Mouse (Mus musculus): Measurements from ENCODE around the gene Mfng. TPM values are rescaled to one million over a fixed set of nuclear protein-coding genes. Genes with fewer than 3 reads are reported as not detected.

Mfng gene
- total RNA-seq (2015) = 13.3 and 13.6 TPM in 2 replicates
- 10.0 and 10.5 TPM in 2 replicates for total RNA-seq (2017)

DNA sequence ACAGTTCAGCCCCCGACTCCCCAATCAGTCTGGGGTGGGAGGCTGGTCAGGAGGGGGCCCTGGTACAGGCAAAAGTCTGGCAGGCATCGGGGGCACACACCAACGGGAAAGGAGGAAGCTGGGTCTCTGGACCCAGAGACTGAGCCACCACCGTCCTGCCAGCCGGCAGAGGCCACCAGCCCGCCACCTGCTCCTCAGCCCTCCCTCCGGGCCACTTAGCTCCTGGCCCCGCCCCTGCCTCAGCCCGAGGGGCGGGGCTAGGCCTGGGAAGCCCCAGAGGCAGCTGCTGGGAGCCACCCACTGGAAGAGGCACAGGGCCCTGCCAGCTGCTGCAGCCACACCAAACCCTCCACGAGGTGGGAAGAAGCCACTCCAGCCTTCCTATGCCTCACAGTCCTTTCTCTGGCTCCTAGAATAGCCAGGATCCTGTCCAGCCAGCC, at the start of gene Mfng:
TSS of gene Mfng (minus strand) at position 186 of the 440 bp plus-strand sequence.
- ATAC-seq (replicated peaks; ENCODE audit: poor library complexity) = peak; percentile 89

DNA sequence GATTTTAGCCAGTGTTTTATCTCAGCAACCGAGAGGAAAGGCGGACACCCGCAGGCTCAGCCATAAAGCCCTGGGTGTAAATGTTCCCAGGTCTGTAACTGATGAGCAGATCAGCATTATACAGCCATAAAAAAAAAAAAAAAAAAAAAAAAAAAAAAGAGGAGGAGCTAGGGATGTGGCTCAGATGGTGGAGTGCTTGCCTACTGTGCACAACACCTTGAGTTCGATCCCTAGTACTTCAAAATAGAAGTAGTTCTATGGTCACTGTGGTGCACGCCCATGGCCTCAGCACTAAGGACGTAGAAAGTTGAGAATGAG, 42.8 kb upstream of the Mfng start:
- peak; percentile 4; the same call in 1 of the 2 replicates for ATAC-seq (replicated peaks; ENCODE audit: poor library complexity)

DNA sequence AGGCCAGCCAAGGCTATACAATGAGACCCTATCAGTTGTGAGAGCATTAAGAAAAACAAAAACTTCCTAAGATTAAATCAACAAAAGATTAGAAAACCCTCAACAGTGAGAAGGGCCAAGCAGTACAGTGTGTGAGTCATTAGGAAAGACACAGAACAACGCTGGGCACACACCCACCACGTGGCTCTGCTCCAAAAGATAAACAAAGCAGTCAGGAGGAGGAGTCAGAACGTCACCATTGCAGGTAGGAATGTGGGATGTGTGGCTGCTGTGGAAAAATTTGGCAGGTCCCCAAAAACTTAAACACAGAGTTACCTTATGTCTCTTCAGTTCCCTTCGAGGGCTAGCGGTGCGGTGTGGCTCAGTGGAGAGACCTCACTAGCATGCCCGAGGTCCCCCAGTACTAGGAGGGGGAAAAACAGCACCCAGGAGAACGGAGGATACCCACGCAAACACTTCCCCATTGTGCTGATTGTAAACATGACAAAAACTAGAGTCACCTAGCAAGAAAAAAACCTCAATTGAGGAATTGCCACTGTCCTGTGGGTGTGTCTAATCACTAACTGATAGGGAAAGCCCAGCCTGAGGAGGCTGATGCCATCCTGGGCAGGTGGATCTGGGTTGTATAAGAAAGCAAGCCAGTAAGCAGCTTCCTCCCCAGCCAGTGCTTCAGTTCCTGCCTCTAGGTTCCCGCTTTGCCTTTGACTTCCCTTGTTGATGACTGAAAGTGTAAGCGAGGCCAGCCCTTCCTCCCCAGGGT, 42.2 kb upstream of the Mfng start:
- ATAC-seq (replicated peaks; ENCODE audit: poor library complexity) = peak; percentile 76

DNA sequence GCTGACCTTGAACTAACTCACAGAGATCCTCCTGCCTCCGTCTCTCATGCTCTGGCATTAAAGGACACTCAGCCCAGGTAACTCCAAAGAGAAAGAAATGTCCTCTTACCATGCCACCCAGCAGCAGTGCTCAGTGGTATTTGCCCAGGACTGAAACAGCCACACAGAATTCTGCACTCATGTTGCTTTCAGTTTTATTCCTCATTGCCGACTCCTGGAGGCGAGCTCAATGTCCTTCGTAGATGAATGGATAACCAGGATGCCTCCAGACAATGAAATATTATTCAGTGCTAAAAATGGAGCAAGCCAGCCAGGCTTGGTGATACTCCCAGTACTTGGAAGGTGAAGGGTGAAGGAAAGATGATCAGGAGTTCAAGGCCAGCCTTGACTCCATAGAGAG, 40.3 kb upstream of the Mfng start:
- no peak for ATAC-seq (replicated peaks; ENCODE audit: poor library complexity)

DNA sequence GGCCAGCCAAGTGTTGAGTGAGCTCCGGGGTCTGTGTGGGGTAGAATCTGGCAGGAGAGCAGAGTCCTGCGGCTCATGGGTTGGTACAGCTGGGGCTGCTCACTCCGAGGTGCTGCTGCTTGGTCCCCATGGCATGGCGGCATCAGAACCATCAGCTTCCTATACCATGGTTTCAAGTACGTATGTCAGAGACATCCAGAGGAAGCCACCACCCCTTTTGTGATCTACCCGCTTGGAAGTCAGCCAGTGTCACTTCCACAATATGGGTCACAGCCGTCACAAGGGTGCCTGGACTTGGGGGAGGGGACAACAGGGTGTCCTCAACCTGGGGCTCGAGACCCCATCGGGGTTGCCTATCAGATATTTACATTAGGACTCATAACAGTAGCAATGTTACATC, 36.9 kb upstream of the Mfng start:
- peak; percentile 68 for ATAC-seq (replicated peaks; ENCODE audit: poor library complexity)

DNA sequence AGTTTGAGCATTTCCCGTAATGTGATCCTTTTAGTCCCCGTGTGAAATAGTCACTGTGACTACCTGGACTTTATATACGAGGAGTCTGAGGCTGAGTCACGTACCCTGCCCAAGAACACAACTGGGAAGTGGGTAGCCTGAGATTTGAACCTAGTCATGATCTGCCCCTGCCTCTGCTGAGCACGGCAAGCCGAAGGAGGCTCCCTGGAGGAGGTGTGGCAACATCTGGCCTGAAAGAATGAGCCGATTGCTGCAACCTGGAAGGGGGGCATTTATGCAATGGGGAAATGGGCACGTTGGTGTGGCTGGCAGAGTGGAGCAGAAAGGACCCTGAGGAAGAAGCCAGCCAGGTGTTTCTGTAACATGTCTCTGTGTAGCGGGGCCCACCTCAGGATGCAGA, 36.5 kb upstream of the Mfng start:
- peak; percentile 79 for ATAC-seq (replicated peaks; ENCODE audit: poor library complexity)

DNA sequence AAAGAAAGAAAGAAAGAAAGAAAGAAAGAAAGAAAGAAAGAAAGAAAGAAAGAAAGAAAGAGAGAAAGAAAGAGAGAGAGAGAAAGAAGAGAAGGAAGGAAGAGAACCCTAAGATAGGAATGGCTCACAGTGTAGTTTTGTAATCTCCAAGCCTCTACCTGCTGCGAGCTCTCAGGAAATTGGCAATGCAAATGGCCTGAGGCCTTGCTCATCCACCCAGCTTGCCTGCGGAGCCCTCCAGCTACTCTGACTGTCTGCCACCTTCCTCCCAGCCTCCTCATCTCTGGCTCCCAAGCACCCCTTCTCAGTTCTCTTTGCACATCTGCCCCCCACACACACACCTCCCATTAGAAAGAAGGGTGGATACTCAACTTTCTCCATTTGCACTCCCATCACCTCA, 35.7 kb upstream of the Mfng start:
- no peak for ATAC-seq (replicated peaks; ENCODE audit: poor library complexity)

DNA sequence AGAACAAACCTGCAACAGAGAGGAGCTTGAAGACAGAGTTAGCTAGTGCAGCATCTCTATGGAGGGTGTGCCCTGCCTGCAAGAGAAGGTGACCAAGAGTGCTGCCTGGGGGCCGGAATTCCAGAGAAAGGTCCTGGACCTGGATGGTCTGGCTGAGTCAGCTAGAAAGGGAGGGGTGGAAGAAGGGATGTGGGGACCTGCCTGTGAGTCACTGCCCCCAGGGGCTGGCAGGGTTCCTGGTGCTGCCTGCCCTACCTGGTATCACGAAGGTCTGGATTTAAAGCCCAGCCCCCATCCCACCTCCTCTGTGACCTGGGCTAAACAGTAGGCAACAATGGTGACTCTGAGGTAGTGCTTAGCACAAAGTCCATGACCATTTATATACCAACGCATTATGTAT, 33.9 kb upstream of the Mfng start:
- no peak for ATAC-seq (replicated peaks; ENCODE audit: poor library complexity)

DNA sequence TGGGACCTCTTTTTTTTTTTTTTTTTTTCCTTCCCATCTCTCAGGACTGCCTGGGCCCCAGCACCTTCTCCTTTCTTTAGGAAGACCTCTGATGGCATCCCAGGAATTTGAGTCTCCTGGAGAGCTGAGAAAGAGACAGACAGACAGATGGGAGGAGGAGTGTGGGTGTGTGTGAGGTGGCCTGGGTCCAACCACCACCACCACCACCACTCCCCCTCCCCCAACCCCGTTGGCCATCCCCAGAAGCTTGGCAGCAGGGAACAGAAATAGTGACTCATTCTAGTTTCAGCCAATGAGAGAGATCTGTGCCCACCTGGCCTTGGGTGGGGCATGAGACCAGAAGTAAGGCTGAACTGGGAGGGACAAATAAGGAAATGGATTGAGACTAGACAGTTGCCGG, 33.3 kb upstream of the Mfng start:
- no peak for ATAC-seq (replicated peaks; ENCODE audit: poor library complexity)

DNA sequence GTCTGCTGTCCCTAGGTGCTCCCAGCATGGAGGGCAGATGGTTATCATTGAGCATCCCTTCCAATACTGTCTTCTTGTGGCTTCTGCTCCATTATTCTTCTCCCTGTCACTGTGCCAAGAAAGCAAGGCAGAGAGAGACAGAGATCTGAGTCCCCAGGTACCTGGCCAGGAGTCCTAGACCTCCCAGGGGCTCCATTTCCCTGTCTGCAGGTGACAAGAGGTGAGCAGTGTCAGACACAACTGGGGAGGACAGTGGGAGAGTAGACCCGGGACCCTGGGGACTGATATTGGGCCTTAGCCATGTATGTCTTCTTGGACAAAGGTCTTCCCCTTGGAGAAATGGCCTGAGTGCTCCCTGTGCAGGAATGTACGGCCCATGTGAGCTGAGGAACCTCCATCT, 32.1 kb upstream of the Mfng start:
- no peak for ATAC-seq (replicated peaks; ENCODE audit: poor library complexity)

DNA sequence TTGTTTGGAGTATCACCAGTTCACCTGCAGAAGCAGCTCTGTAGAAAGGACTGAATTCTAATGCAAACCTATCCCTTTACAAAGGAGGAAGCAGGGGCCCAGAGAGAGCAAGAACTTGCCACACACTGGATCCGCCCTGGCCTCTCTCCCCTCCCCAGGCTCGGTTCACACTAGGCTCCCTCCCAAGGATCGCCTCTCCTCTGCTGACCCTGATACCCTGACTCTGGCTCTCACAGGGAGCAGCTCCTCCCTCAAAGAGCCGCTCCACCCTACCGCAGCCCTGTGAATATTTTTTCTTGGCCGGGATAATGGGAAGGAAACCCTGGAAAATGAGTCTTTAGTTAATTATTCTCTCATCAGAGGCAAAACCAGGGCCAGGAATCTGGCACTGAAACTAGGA, 31.1 kb upstream of the Mfng start:
- peak; percentile 48; the same call in 1 of the 2 replicates for ATAC-seq (replicated peaks; ENCODE audit: poor library complexity)

DNA sequence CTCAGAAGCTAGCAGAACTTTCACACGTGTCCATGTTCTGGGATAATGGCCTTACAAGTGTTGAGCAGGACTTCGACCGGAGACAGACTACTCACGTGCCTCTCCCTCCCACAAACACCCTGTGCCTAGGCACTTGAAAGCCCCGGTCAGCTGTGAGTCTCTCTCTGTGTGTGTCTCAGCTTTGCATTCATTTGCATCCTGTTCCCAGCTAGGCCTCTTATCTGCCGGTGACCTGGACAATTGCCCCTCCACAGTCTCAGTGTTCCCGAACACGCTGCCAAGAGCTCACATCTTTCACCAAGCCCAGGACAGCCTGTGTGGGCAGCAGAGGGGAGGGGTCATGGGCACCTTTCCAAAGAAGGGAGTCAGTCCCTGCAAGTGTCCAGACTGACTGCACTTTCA, 30.2 kb upstream of the Mfng start:
- no peak for ATAC-seq (replicated peaks; ENCODE audit: poor library complexity)

DNA sequence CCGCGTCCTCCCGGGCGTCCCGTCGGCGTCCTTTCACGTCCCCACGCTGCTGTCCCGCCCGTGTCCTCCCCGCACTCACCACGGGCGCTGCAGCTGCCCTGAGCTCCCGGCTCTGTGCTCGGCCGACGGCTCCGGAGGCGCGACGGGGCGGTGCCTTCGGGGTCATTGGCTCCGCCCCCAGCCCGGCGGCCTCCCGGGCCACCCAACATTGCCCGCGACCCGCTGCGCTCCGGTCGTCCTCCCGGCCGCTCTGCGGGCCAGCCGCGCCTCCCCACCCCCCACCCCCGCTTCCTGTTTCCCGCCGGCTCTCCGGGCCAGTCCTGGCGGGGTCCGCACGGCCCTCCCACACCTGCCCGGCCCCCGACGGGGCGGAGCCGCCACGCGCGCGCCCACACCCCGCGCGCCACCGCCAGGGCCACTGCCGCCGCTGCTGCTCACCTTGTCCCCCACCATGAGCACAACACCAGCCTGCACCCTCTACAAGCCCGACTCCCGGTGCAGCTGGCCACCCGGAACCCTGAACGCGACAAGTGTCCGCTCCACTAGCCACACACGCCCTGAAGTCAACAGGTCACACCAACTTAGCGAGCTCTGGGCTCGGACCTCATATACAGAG, 29.6 kb upstream of the Mfng start, which contains the start of gene Card10:
TSS of gene Card10 (minus strand) at position 267 of the 616 bp plus-strand sequence.
- ATAC-seq (replicated peaks; ENCODE audit: poor library complexity) = peak; percentile 59

DNA sequence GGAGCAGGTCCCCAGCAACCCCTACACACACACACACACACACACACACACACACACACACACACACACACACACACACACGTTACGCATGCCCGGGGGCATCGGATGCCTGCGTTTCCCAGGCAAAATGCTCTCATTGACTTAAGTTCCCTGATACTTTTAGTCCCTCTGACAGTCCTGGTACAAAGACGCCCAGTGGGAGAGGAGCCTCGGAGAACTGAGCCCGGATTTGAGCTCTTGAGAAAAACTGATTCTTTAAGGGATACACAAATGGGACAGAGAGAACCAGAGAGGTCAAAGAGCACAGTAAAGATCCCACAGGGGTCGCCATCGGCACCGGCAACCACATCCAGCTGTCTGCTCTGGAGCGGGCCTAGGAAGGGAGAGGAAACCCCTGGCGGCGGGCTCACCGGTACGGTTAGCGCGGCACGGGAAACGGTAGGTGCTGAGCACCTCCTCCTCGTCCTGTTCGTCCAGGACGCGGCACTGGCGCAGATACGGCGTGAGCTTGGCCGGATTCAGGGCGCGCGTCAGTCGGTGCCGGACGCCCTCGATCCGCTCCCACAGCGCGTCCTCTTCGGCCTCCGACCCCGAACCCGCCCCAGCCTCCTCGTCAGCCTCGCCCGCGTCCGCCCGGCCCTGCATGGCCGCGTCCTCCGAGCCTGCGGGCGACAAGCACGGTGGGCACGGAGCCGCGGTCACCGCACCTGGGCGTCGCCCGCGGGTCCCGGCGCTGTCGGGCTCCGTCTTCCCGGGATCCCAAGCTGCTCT, 28.9 kb upstream of the Mfng start:
- ATAC-seq (replicated peaks; ENCODE audit: poor library complexity) = 0 out of 2 replicates have a peak, but pooled peaks have one; percentile 16

DNA sequence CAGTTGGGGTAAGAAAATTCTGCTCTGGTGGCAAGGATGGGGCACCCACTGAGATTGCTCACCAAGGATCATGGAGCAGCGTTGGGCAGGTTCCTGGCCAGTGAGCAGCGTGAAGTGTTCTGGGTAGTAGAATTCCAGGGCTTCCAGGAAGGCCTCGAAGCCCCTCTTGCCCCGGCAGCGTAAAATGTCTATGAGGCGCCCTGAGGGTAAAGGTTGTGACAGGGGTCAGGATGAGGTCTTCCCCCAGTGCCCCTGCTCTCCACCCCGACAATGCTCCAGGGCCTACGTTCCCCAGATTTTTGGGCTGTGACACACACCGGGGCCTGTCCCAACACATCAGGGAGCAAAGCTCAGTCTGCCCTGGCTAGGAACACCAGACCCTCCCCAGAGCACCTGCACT, 28.3 kb upstream of the Mfng start:
- no peak for ATAC-seq (replicated peaks; ENCODE audit: poor library complexity)

DNA sequence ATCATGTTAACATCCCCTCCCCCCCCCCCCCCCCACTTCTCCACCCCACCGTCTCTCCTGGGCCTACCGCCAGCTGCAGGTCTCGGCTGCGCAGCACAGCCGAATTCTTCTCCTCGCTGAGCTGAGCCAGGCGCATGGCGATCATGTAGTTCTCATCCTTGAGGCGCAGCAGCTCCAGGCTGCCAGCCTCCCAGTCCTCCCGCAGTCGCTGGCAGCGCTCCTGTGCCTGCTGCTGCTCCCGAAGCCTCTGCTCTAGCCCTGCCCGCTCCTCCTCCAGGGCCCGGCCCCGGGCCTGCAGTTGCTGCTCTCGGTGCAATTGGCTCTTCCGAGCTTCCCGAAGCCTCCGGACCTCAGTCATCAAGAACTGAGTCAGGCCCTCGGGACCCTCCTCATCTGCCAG, 25.8 kb upstream of the Mfng start:
- no peak for ATAC-seq (replicated peaks; ENCODE audit: poor library complexity)

DNA sequence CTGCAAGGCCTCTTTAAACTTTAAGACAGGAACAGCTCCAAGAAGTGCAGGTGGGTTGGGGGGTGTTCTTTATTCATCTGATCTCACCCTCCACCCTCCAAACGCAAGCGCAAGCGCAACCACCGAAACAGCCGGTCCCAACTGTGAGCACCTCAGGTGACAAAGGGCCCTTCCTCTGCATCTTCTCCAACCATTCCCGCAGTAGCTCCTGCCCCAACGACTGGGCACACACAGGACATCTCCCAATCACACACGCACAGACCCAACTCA, 23.7 kb upstream of the Mfng start:
- no peak for ATAC-seq (replicated peaks; ENCODE audit: poor library complexity)

DNA sequence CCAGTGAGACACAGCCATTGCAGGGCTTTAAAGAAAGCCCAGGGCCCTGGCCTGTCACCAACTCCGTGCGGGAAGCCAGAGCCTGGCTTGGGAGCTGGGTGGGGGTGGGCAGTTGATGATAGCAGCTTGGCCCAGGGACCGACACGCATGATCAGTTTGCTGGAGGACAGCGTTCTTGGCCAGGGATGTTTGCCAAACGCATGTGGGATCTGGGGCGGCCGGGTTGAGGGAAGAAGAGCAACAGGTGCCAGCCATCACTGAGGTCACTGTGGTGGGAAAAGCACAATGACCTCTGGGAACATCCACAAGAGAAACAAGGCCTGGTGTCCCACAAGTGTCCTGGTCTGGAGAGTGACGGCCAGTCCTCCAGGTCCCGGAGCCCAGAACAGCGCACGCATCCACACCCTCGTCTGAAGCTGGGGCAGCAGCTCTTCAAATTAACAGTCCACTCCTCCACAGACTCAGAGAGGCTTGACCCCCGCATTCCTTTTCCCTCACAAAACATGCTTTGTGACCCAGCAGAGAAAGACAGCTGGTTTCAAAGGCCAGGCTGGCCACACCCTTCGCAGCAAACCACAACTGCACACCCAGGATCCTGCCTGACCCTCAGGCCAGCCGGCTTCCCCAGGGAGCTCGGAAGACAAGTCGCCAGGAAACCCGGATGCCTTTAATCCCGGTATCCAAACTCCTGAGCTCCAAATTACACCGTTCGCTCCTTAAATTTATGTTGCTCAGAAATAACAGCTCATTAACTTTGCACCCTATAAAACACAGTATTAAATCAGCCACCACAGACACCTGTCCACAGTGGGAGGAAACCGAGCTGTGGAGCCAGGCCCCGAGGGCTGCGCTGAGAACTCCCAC, 23.2 kb upstream of the Mfng start:
- no peak for ATAC-seq (replicated peaks; ENCODE audit: poor library complexity)

DNA sequence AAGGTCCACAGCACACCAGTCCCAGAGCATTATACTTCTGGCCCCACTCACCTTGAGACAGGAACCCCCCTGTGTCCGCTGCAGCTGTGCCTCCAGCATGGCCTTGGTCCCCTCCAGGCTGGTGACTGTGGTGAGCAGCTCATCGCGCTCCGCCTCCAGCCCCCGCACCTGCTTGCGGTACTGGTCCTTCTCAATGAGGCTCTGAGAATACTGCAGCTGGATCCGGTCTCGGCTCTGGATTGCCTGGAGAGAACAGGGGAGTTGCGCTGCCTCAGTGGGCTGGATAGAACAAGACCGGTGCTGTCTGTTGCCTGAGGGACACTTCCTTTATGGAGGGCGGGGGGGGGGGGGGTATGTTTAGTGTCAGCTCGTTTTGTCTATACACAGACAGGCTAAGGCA, 17.7 kb upstream of the Mfng start:
- ATAC-seq (replicated peaks; ENCODE audit: poor library complexity) = no peak

DNA sequence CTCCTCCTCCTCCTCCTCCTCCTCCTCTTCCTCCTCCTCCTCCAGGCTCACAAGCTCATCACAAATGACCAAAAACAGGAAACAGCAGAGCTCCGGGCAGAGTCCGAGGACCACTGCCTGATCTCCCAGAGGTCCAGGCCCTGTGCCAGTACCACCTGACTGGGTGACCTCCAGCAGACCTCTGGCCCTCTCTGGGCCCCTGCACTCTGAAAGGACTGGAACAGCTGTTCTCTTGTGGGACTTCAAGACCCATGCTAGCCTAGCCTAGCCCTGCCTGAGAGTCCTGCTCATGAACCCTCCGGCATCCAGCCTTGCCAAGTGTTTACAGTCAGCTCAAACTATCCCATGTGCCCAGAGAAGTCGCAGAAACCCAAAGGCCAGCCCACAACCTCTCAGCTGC, 17.2 kb upstream of the Mfng start:
- no peak for ATAC-seq (replicated peaks; ENCODE audit: poor library complexity)

DNA sequence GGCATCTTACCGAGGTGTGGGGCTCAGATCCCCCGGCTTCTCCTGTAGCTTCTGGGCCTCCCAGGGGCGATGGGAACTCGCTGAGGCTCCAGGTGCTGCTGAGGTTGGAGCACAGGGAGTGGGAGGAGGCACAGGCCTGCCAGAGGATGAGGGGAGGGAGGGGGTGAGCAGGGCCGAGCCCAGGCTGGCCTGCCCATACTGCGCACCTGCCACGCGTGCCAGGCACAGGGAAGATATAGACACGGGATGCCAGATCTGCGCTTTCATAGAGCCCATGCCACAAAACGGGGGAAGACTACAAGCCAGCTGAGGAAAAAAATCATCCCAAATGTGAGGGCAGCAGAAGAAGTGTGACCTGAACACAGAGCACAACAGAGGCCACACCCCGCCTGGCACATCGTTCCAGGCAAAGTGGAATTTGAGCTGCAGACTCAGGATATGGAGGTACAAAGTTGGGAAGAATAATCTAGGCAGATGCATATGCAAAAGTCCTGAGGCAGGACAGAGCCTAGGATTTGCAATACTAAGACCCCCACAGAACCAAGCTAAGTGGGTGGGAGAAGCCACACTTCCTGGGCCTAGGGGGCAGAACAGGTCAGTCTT, 16.5 kb upstream of the Mfng start:
- ATAC-seq (replicated peaks; ENCODE audit: poor library complexity) = no peak

All from megakaryocyte progenitor cell, adult 5-6 weeks (primary cell).